Mouse (Mus musculus): ENCODE results near the gene Cybrd1.

GRCm38 (mm10) chr2:71157881-71158280 is 40.2 kb downstream of the Cybrd1 start:
- no peak for TF ChIP-seq POLR2A (IDR thresholded peaks at IDR 0.05; ENCODE audit: extremely low read depth, insufficient read depth, low read length)
- no peak for TF ChIP-seq CTCF (IDR thresholded peaks at IDR 0.05; ENCODE audit: low read depth, low read length)

Data from liver, adult 2 months (tissue).